Mouse (Mus musculus) lung, postnatal 0 days (tissue): Measurements from ENCODE around the gene Map1lc3b.

Experiments used
- CTCF ChIP-seq: IDR thresholded peaks from 2 replicates; pipeline ENCODE4 v1.5.1; 2016; ENCODE audit warnings: antibody characterized with exemption, mild to moderate bottlenecking
- EP300 ChIP-seq: IDR thresholded peaks from 2 replicates; pipeline ENCODE4 v1.6.1; 2016; ENCODE audit warnings: antibody characterized with exemption, mild to moderate bottlenecking, control low read depth

GRCm38 (mm10) chr8:121603801-121604200, 13.6 kb downstream of the Map1lc3b start:
- TF ChIP-seq CTCF, result no peak
- no peak for TF ChIP-seq EP300
